Comparison of ENCODE assay signal across 21 mouse cellular contexts in genomic region chr14:77017211-77017610, GRCm38 (mm10). TPM values are rescaled to one million over a fixed set of nuclear protein-coding genes. Genes with fewer than 3 reads are reported as not detected.
A peak's percentile ranks its signal among the peaks of the same experiment; 100 is the strongest.
DNase-seq lines count a peak whose midpoint lies in the region; ATAC-seq lines count a peak whose summit lies in the region.
"Had no signal": no experiment of that assay in that cellular context is flagged by ENCODE, and none has a peak within 500 bp of the region (broad histone marks: within the 10 kb centered on the region; RNA-seq: fewer than 3 reads in every experiment).

No protein-coding gene starts in this region.

- peak overlapping the region; percentile 20; the same call in 1 of the 2 replicates for H3K4me2 ChIP-seq in heart, embryonic 15.5 days
- H3K4me2 ChIP-seq in intestine, embryonic 15.5 days (replicated peaks) = peak overlapping the region; percentile 37
- peak overlapping the region; percentile 12; the same call in 1 of the 2 replicates for H3K4me2 ChIP-seq in liver, embryonic 16.5 days (ENCODE audit: low read depth, low read length)
- H3K4me2 ChIP-seq: forebrain, embryonic 15.5 days; limb, embryonic 15.5 days; neural tube, embryonic 13.5 days had no signal

- H3K4me3 ChIP-seq in heart, embryonic 15.5 days = 0 out of 2 replicates have a peak overlapping the region, but pooled peaks have one; percentile 7
- H3K4me3 ChIP-seq in intestine, embryonic 15.5 days (replicated peaks) = 0 out of 2 replicates have a peak overlapping the region, but pooled peaks have one; percentile 1
- no peak overlapping the region for H3K4me3 ChIP-seq in liver, embryonic 16.5 days (ENCODE audit: low read depth, low read length)
- H3K4me3 ChIP-seq: forebrain, embryonic 15.5 days; gastrocnemius, adult 2 months; heart, embryonic 10.5 days; layer of hippocampus, adult 2 months; limb, embryonic 15.5 days; megakaryocyte, embryonic 14.5 days; neural tube, embryonic 13.5 days had no signal

- DNase-seq in heart, postnatal 10 days = no peak
- DNase-seq in 416B (ENCODE audit: low read depth) = peak; percentile 28
- no peak for DNase-seq in cerebellum, postnatal 25 days
- no peak for DNase-seq in layer of hippocampus, postnatal 10 days (ENCODE audit: low spot score in 2 of 2)
- DNase-seq: adrenal gland, adult 2 months; cerebellum, adult 18-20 months; gastrocnemius, adult 2 months; thymus, postnatal 25 days had no signal

- H3K27me3 ChIP-seq in heart, embryonic 15.5 days = no peaks in the 10 kb centered on the region
- H3K27me3 ChIP-seq in intestine, embryonic 15.5 days (replicated peaks) = no peaks in the 10 kb centered on the region
- H3K27me3 ChIP-seq in liver, embryonic 16.5 days (ENCODE audit: control insufficient read depth, insufficient read depth, low read depth, low read length) = no peaks in the 10 kb centered on the region
- H3K27me3 ChIP-seq: forebrain, embryonic 15.5 days; limb, embryonic 15.5 days; neural tube, embryonic 13.5 days had no signal

- intact Hi-C loops in heart, postnatal 10 days (cut with DNase I) = loop anchor here (10.0 kb wide), 1 partner anchor 862 kb away; no protein-coding TSS in a partner anchor

- H3K27ac ChIP-seq in heart, embryonic 15.5 days = no peak overlapping the region
- H3K27ac ChIP-seq in intestine, embryonic 15.5 days = peak overlapping the region; percentile 19; the same call in 1 of the 2 replicates
- H3K27ac ChIP-seq in liver, embryonic 16.5 days (ENCODE audit: low read length) = no peak overlapping the region
- H3K27ac ChIP-seq: forebrain, embryonic 15.5 days; gastrocnemius, adult 2 months; heart, embryonic 10.5 days; layer of hippocampus, adult 2 months; limb, embryonic 15.5 days; neural tube, embryonic 13.5 days had no signal

- H3K4me1 ChIP-seq in heart, embryonic 15.5 days (replicated peaks) = no peaks in the 10 kb centered on the region
- H3K4me1 ChIP-seq in intestine, embryonic 15.5 days (replicated peaks) = no peaks in the 10 kb centered on the region
- no peaks in the 10 kb centered on the region for H3K4me1 ChIP-seq in liver, embryonic 16.5 days (ENCODE audit: control insufficient read depth, low read depth, low read length)
- H3K4me1 ChIP-seq: forebrain, embryonic 15.5 days; heart, embryonic 10.5 days; limb, embryonic 15.5 days; neural tube, embryonic 13.5 days had no signal

- H3K36me3 ChIP-seq in heart, embryonic 15.5 days = no peaks in the 10 kb centered on the region
- no peaks in the 10 kb centered on the region for H3K36me3 ChIP-seq in intestine, embryonic 15.5 days
- H3K36me3 ChIP-seq in liver, embryonic 16.5 days (ENCODE audit: control insufficient read depth, insufficient read depth) = no peaks in the 10 kb centered on the region
- H3K36me3 ChIP-seq: forebrain, embryonic 15.5 days; heart, embryonic 10.5 days; limb, embryonic 15.5 days; neural tube, embryonic 13.5 days had no signal

- ATAC-seq in heart, embryonic 15.5 days (replicated peaks; ENCODE audit: insufficient number of reproducible peaks, insufficient read depth, low FRiP score, low read depth) = no peak
- ATAC-seq in intestine, embryonic 15.5 days = peak; percentile 94
- no peak for ATAC-seq in liver, embryonic 16.5 days (ENCODE audit: low read depth)
- no peak for ATAC-seq in erythroid progenitor cell, adult 5-6 weeks (replicated peaks; ENCODE audit: low FRiP score, poor library complexity, severe bottlenecking)
- ATAC-seq: CD4-positive, CD25-positive, alpha-beta regulatory T cell, adult 4 months; forebrain, embryonic 15.5 days; hindbrain, embryonic 16.5 days had no signal

- H3K9me3 ChIP-seq in heart, embryonic 15.5 days (replicated peaks) = no peaks in the 10 kb centered on the region
- H3K9me3 ChIP-seq in intestine, embryonic 15.5 days = no peaks in the 10 kb centered on the region
- H3K9me3 ChIP-seq in liver, embryonic 16.5 days (replicated peaks; ENCODE audit: control insufficient read depth, low read length) = no peaks in the 10 kb centered on the region
- H3K9me3 ChIP-seq: forebrain, embryonic 15.5 days; heart, embryonic 10.5 days; limb, embryonic 15.5 days; megakaryocyte, embryonic 14.5 days; neural tube, embryonic 13.5 days had no signal

- H3K9ac ChIP-seq in heart, embryonic 15.5 days = no peak overlapping the region
- no peak overlapping the region for H3K9ac ChIP-seq in intestine, embryonic 15.5 days
- no peak overlapping the region for H3K9ac ChIP-seq in liver, embryonic 16.5 days (ENCODE audit: low read depth, low read length)
- H3K9ac ChIP-seq: forebrain, embryonic 15.5 days; limb, embryonic 15.5 days; neural tube, embryonic 13.5 days had no signal

- 53% methylated on average over 6 of the region's 6 CpGs for WGBS in heart, embryonic 15.5 days
- 53% methylated on average over 6 of the region's 6 CpGs for WGBS in intestine, embryonic 15.5 days
- 28% methylated on average over 6 of the region's 6 CpGs for WGBS in liver, embryonic 16.5 days (ENCODE audit: insufficient replicate concordance)

RNA-seq across cellular contexts. Expression of gene Ccdc122, which starts 19.4 kb away (rescaled TPM):
- 1.5 TPM in 2 replicates for polyA plus RNA-seq in heart, embryonic 15.5 days (2015; fragmentation: Nextera tagmentation; extraction: Ambion mirVana)
- 1 to 10 TPM in 1 of 2 experiments, under 1 TPM in 1; 0.96 to 1.4 TPM for total RNA-seq in heart, postnatal 10 days (2021)
- polyA plus RNA-seq in intestine, embryonic 15.5 days (2015; fragmentation: Nextera tagmentation; extraction: Ambion mirVana) = 3.3 and 3.7 TPM in 2 replicates
- 1.7 and 1.8 TPM in 2 replicates for polyA plus RNA-seq in liver, embryonic 16.5 days (2015; fragmentation: Nextera tagmentation; extraction: Ambion mirVana)
- 1 to 10 TPM; 1.4 to 1.8 TPM for total RNA-seq in layer of hippocampus, postnatal 10 days (2021)
- total RNA-seq in erythroid progenitor cell, adult 5-6 weeks (2015; ENCODE audit: low replicate concordance) = 5.0 and 5.4 TPM in 2 replicates
- 1.2 and 6.7 TPM in 2 replicates for total RNA-seq in erythroid progenitor cell, adult 5-6 weeks (2017; ENCODE audit: low replicate concordance)
- total RNA-seq: MEL had no signal

RNA-seq across cellular contexts. Expression of gene Lacc1, which starts 19.5 kb away (rescaled TPM):
- 4.3 and 7.9 TPM in 2 replicates for polyA plus RNA-seq in heart, embryonic 15.5 days (2015; fragmentation: Nextera tagmentation; extraction: Ambion mirVana)
- 1 to 10 TPM; 5.0 to 5.7 TPM for total RNA-seq in heart, postnatal 10 days (2021)
- 7.4 and 9.3 TPM in 2 replicates for polyA plus RNA-seq in intestine, embryonic 15.5 days (2015; fragmentation: Nextera tagmentation; extraction: Ambion mirVana)
- polyA plus RNA-seq in liver, embryonic 16.5 days (2015; fragmentation: Nextera tagmentation; extraction: Ambion mirVana) = 3.4 and 3.6 TPM in 2 replicates
- total RNA-seq in layer of hippocampus, postnatal 10 days (2021) = 1 to 10 TPM; 4.5 to 4.6 TPM
- 1.3 and 8.6 TPM in 2 replicates for total RNA-seq in erythroid progenitor cell, adult 5-6 weeks (2015; ENCODE audit: low replicate concordance)
- 0.51 TPM in 1 of 2 replicates, not detected in the other for total RNA-seq in erythroid progenitor cell, adult 5-6 weeks (2017; ENCODE audit: low replicate concordance)
- total RNA-seq: MEL had no signal
